Mouse (Mus musculus) MEL (cell line): ENCODE results near the gene Tead4. TPM values are rescaled to one million over a fixed set of nuclear protein-coding genes. Genes with fewer than 3 reads are reported as not detected.

Experiments
- DNase-seq: peaks from one replicate; pipeline ENCODE4 v3.0.0; 2011; ENCODE audit warnings: low read depth, low spot score
- H3K27ac ChIP-seq: 2 replicates; pipeline ENCODE4 v1.5.1; 2012; ENCODE audit warnings: low read depth, mild to moderate bottlenecking, control low read depth, low read length, moderate library complexity; ENCODE audit not compliant: control insufficient read depth
- H3K27me3 ChIP-seq, 2 experiments: fragments of 150-350 bp in 1 of 2; sonication (generic) in 1 of 2; 2 replicates each; pipeline ENCODE4 v1.6.1; 2012; ENCODE audit warnings: low read length in 2 of 2, mild to moderate bottlenecking in 2 of 2, improper control_type of control experiment in 1 of 2, moderate library complexity in 1 of 2; ENCODE audit not compliant: insufficient read depth in 2 of 2, control insufficient read depth in 1 of 2
- H3K36me3 ChIP-seq, 2 experiments: 2 replicates each; pipeline ENCODE4 v1.6.1; 2012 to 2014; ENCODE audit warnings: low read length in 2 of 2, improper control_type of control experiment in 1 of 2, inconsistent platforms in 1 of 2, mild to moderate bottlenecking in 1 of 2; ENCODE audit not compliant: insufficient read depth in 2 of 2, control insufficient read depth in 1 of 2
- H3K4me1 ChIP-seq, 2 experiments: fragments of 150-350 bp in 1 of 2; sonication (generic) in 1 of 2; 2 replicates each; pipeline ENCODE4 v1.6.1; 2012; ENCODE audit warnings: low read length in 2 of 2, improper control_type of control experiment in 1 of 2, mild to moderate bottlenecking in 1 of 2; ENCODE audit not compliant: insufficient read depth in 2 of 2, control insufficient read depth in 1 of 2
- H3K4me3 ChIP-seq, 2 experiments: fragments of 150-350 bp in 1 of 2; sonication (generic) in 1 of 2; 2 replicates each; pipeline ENCODE4 v1.5.1; 2012; ENCODE audit warnings: low read depth in 2 of 2, low read length in 2 of 2, mild to moderate bottlenecking in 2 of 2, moderate library complexity in 2 of 2, control low read depth in 1 of 2, improper control_type of control experiment in 1 of 2; ENCODE audit not compliant: control insufficient read depth in 1 of 2, insufficient read depth in 1 of 2
- H3K79me2 ChIP-seq: 2 replicates; pipeline ENCODE4 v1.6.1; 2012; ENCODE audit warnings: mild to moderate bottlenecking, low read length, moderate library complexity; ENCODE audit not compliant: control insufficient read depth, poor library complexity, insufficient read depth
- H3K9ac ChIP-seq: 2 replicates; pipeline ENCODE4 v1.6.1; 2012; ENCODE audit warnings: low read depth, mild to moderate bottlenecking, control low read depth, low read length, moderate library complexity; ENCODE audit not compliant: control insufficient read depth, poor library complexity, severe bottlenecking
- H3K9me3 ChIP-seq: fragments of 150-350 bp; sonication (generic); replicated peaks from 2 replicates; pipeline ENCODE4 v1.6.1; 2012; ENCODE audit warnings: mild to moderate bottlenecking, low read length, improper control_type of control experiment, moderate library complexity; ENCODE audit not compliant: insufficient read depth
- CTCF ChIP-seq, 3 experiments: IDR thresholded peaks in 2 of 3; conservative IDR thresholded peaks in 1 of 3; 2 replicates each; pipeline ENCODE4 v1.5.1; 2011 to 2012; ENCODE audit warnings: low read length in 3 of 3, low read depth in 2 of 3, mild to moderate bottlenecking in 2 of 3, improper control_type of control experiment in 1 of 3, inconsistent platforms in 1 of 3, mixed read lengths in 1 of 3, moderate library complexity in 1 of 3; ENCODE audit not compliant: control insufficient read depth in 1 of 3, insufficient read depth in 1 of 3, poor library complexity in 1 of 3, severe bottlenecking in 1 of 3
- E2F4 ChIP-seq: IDR thresholded peaks from 2 replicates; pipeline ENCODE4 v1.6.1; 2011; ENCODE audit warnings: low read depth, low read length, improper control_type of control experiment, borderline replicate concordance
- ELF1 ChIP-seq: IDR thresholded peaks from 2 replicates; pipeline ENCODE4 v1.6.1; 2014; ENCODE audit warnings: low read depth, mild to moderate bottlenecking, inconsistent platforms, low read length, improper control_type of control experiment, moderate library complexity
- EP300 ChIP-seq, 2 experiments: IDR thresholded peaks; 2 replicates each; pipeline ENCODE4 v1.6.1; 2011; ENCODE audit warnings: improper control_type of control experiment in 2 of 2, low read length in 2 of 2, low read depth in 1 of 2, mild to moderate bottlenecking in 1 of 2
- GATA1 ChIP-seq: IDR thresholded peaks from 2 replicates; pipeline ENCODE4 v1.6.1; 2011; ENCODE audit warnings: low read depth, low read length, improper control_type of control experiment
- KAT2A ChIP-seq: conservative IDR thresholded peaks from 2 replicates; pipeline ENCODE4 v1.6.1; 2012; ENCODE audit warnings: low read depth, low read length, improper control_type of control experiment, inconsistent platforms
- MXI1 ChIP-seq: IDR thresholded peaks from 2 replicates; pipeline ENCODE4 v1.6.1; 2011; ENCODE audit warnings: mild to moderate bottlenecking, low read depth, low read length, improper control_type of control experiment
- MYB ChIP-seq: IDR thresholded peaks from 2 replicates; pipeline ENCODE4 v1.6.1; 2011; ENCODE audit warnings: mild to moderate bottlenecking, low read depth, low read length, improper control_type of control experiment
- NELFE ChIP-seq: IDR thresholded peaks from 2 replicates; pipeline ENCODE4 v1.6.1; 2011; ENCODE audit warnings: low read depth, low read length, improper control_type of control experiment
- NRF1 ChIP-seq: IDR thresholded peaks from 2 replicates; pipeline ENCODE4 v1.6.1; 2014; ENCODE audit warnings: low read depth, mild to moderate bottlenecking, inconsistent platforms, low read length, improper control_type of control experiment, moderate library complexity; ENCODE audit not compliant: poor library complexity, insufficient read depth, severe bottlenecking
- POLR2A ChIP-seq, 2 experiments: IDR thresholded peaks; 2 replicates each; pipeline ENCODE4 v1.6.1; 2011 to 2012; ENCODE audit warnings: low read length in 2 of 2, mild to moderate bottlenecking in 2 of 2, control low read depth in 1 of 2, improper control_type of control experiment in 1 of 2, low read depth in 1 of 2, moderate library complexity in 1 of 2; ENCODE audit not compliant: control insufficient read depth in 1 of 2, insufficient read depth in 1 of 2, poor library complexity in 1 of 2
- RAD21 ChIP-seq: IDR thresholded peaks from 2 replicates; pipeline ENCODE4 v1.6.1; 2011; ENCODE audit warnings: mild to moderate bottlenecking, low read depth, low read length, improper control_type of control experiment
- RCOR1 ChIP-seq: IDR thresholded peaks from 2 replicates; pipeline ENCODE4 v1.6.1; 2012; ENCODE audit warnings: low read depth, mild to moderate bottlenecking, inconsistent platforms, low read length, improper control_type of control experiment
- TAL1 ChIP-seq: IDR thresholded peaks from 2 replicates; pipeline ENCODE4 v1.6.1; 2012; ENCODE audit warnings: mild to moderate bottlenecking, inconsistent platforms, low read length, moderate library complexity, mixed read lengths
- TCF12 ChIP-seq: IDR thresholded peaks from 2 replicates; pipeline ENCODE4 v1.6.1; 2014; ENCODE audit warnings: low read depth, mild to moderate bottlenecking, inconsistent platforms, low read length, improper control_type of control experiment, moderate library complexity
- UBTF ChIP-seq: IDR thresholded peaks from 2 replicates; pipeline ENCODE4 v1.6.1; 2012; ENCODE audit warnings: low read depth, mild to moderate bottlenecking, inconsistent platforms, low read length, improper control_type of control experiment, moderate library complexity, borderline replicate concordance; ENCODE audit not compliant: insufficient read depth
- USF1 ChIP-seq: IDR thresholded peaks from 2 replicates; pipeline ENCODE4 v1.6.1; 2014; ENCODE audit warnings: low read depth, mild to moderate bottlenecking, inconsistent platforms, low read length, improper control_type of control experiment, moderate library complexity
- USF2 ChIP-seq, 2 experiments: IDR thresholded peaks; 2 replicates each; pipeline ENCODE4 v1.6.1; 2011 to 2012; ENCODE audit warnings: improper control_type of control experiment in 2 of 2, low read length in 2 of 2, borderline replicate concordance in 1 of 2, inconsistent platforms in 1 of 2, low read depth in 1 of 2, mild to moderate bottlenecking in 1 of 2; ENCODE audit not compliant: insufficient read depth in 1 of 2
- ZKSCAN1 ChIP-seq: IDR thresholded peaks from 2 replicates; pipeline ENCODE4 v1.6.1; 2012; ENCODE audit warnings: low read depth, mild to moderate bottlenecking, inconsistent platforms, low read length, improper control_type of control experiment, moderate library complexity
- ZNF384 ChIP-seq: IDR thresholded peaks from 2 replicates; pipeline ENCODE4 v1.6.1; 2012; ENCODE audit warnings: low read depth, mild to moderate bottlenecking, inconsistent platforms, low read length, improper control_type of control experiment
- polyA plus RNA-seq, 2 experiments: library from polyadenylated mRNA; stranded (reverse) in 1 of 2; unstranded in 1 of 2; fragments of >175 nt in 1 of 2; fragments of >200 nt in 1 of 2; gene quantifications; 2 replicates each; pipeline versions ENCODE4 v1.2.1 to v1.2.4; 2012; ENCODE audit warnings: low replicate concordance in 2 of 2, low read depth in 1 of 2; ENCODE audit not compliant: insufficient read length in 2 of 2, insufficient read depth in 1 of 2, missing spikeins in 1 of 2
- total RNA-seq: library from RNA; depleted of rRNA; stranded (reverse); fragments of 300-350 nt; gene quantifications from 2 replicates; pipeline ENCODE4 v1.2.3, GENCODE M21; 2012

Gene Tead4
- total and polyA plus RNA-seq, 3 experiments = not detected

DNA sequence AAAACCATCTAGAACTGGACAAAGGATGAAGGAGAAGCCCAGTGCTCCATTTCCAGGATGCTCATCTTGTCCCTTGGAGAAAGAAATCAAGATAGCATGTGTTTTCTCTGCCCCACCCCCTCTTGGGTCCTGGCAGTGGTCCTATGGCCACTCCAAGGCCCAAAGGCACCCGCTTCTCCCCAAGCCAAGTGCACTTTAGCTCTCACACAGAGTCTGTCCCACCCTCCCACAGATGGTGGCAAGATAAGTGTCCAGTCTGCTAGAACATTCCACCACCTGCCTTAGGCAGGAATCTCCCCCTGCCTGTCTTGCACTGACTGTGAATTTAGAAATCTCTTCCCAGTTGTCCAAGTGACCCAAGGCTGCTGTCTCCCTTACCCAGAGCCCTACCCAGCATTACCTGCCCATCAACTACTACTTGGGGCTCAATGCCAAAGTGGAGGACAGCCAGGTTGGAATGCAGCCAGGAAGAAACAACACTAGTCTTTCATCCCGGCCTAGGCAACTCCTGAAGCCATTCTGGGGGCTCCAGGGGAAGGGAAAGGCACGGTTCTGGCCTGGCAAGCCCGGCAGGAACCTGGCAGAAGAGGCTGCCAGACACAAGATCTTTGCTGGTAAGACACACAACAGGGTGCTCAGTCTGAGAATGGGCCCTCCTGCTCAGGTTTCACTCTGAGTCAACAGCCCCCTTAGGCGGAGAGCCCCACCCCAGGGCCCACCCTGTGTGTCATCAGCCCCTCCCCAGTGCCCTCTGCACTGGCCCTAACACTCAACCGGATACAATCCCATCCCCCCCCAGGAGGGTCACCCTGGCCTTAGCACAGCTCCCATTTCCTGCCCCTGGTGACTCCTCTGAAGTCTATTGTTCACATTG lies 4.5 kb downstream of the Tead4 start:
- H3K36me3 ChIP-seq = no peaks in the 10 kb centered on the region
- H3K27ac ChIP-seq = no peak overlapping the region
- H3K9ac ChIP-seq = no peak overlapping the region
- no peaks in the 10 kb centered on the region for H3K79me2 ChIP-seq
- no peaks in the 10 kb centered on the region for H3K27me3 ChIP-seq
- TF ChIP-seq EP300 (IDR thresholded peaks at IDR 0.05; ENCODE audit: low read depth in 1 of 2, low read length in 2 of 2) (no peak), RCOR1 (no peak), MYB (no peak), USF2 (IDR thresholded peaks at IDR 0.05; ENCODE audit: borderline replicate concordance in 1 of 2, insufficient read depth in 1 of 2, low read depth in 1 of 2, low read length in 2 of 2) (no peak), RAD21 (no peak), TCF12 (no peak), TAL1 (no peak), CTCF (IDR thresholded peaks at IDR 0.05 in 2 of 3, conservative IDR thresholded peaks at IDR 0.05 in 1 of 3; ENCODE audit: control insufficient read depth in 1 of 3, insufficient read depth in 1 of 3, low read depth in 2 of 3, low read length in 3 of 3, poor library complexity in 1 of 3, severe bottlenecking in 1 of 3) (no peak), USF1 (no peak)
- no peaks in the 10 kb centered on the region for H3K9me3 ChIP-seq
- H3K4me3 ChIP-seq = no peak overlapping the region
- no peak for DNase-seq
- no peaks in the 10 kb centered on the region for H3K4me1 ChIP-seq

DNA sequence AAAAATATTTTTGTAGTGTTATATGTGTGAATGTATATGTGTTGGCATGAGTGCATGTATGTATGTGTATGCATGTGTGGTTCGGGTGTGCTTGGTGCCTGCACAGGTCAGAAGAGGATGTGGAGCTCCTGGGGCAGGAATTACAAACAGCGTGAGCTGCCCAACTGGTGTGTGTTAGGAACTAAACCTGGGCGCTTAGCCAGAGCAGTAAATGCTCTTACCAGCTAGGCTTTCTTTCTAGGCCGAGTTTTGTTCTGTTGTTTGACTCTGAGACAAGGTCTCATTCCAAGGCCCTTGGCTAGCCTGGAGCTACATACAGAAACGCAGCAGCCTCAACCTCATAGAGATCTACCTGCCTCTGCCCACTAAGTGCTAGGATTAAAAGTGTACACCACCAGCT lies 9.3 kb downstream of the Tead4 start:
- Histone ChIP-seq H3K9ac (no peak overlapping the region), H3K4me1 (no peaks in the 10 kb centered on the region), H3K27ac (no peak overlapping the region), H3K4me3 (no peak overlapping the region), H3K79me2 (no peaks in the 10 kb centered on the region), H3K36me3 (no peaks in the 10 kb centered on the region), H3K9me3 (no peaks in the 10 kb centered on the region), H3K27me3 (no peaks in the 10 kb centered on the region)
- TF ChIP-seq MYB = no peak
- no peak for TF ChIP-seq TAL1
- TF ChIP-seq E2F4 = no peak
- TF ChIP-seq NRF1 = no peak
- no peak for TF ChIP-seq TCF12
- TF ChIP-seq MXI1 = no peak
- TF ChIP-seq GATA1 = no peak
- no peak for TF ChIP-seq ZKSCAN1
- TF ChIP-seq UBTF = no peak
- no peak for TF ChIP-seq CTCF (IDR thresholded peaks at IDR 0.05 in 2 of 3, conservative IDR thresholded peaks at IDR 0.05 in 1 of 3; ENCODE audit: control insufficient read depth in 1 of 3, insufficient read depth in 1 of 3, low read depth in 2 of 3, low read length in 3 of 3, poor library complexity in 1 of 3, severe bottlenecking in 1 of 3)
- no peak for TF ChIP-seq POLR2A (IDR thresholded peaks at IDR 0.05; ENCODE audit: control insufficient read depth in 1 of 2, insufficient read depth in 1 of 2, low read depth in 1 of 2, low read length in 2 of 2, poor library complexity in 1 of 2)
- no peak for TF ChIP-seq NELFE
- no peak for TF ChIP-seq ELF1
- TF ChIP-seq RAD21 = no peak
- no peak for TF ChIP-seq ZNF384
- no peak for TF ChIP-seq KAT2A
- DNase-seq = no peak
